Mouse (Mus musculus) urinary bladder, postnatal 25 days (tissue): Measurements from ENCODE around the gene Nol9.

ENCODE experiments used
- DNase-seq: peaks from one replicate; pipeline ENCODE4 v3.0.0; 2022; ENCODE audit warnings: low spot score

Gene Nol9

GRCm38 (mm10) chr4:152092751-152093293 is 53.7 kb downstream of the Nol9 start:
- DNase-seq, result no peak

GRCm38 (mm10) chr4:152094233-152094632 is 55.1 kb downstream of the Nol9 start:
- no peak for DNase-seq

- peak; percentile 80 for DNase-seq
Observed at GRCm38 (mm10) chr4:152095937-152096910, 57.1 kb downstream of the Nol9 start.

GRCm38 (mm10) chr4:152096927-152097326 is 57.8 kb downstream of the Nol9 start:
- no peak for DNase-seq

- no peak for DNase-seq
Observed at GRCm38 (mm10) chr4:152097911-152098799, 59.0 kb downstream of the Nol9 start.

- DNase-seq, result no peak
Observed at GRCm38 (mm10) chr4:152100541-152100940, 61.4 kb downstream of the Nol9 start.

- DNase-seq, result no peak
Observed at GRCm38 (mm10) chr4:152101081-152101653, 62.0 kb downstream of the Nol9 start.

- no peak for DNase-seq
Observed at GRCm38 (mm10) chr4:152101921-152102320, 62.8 kb downstream of the Nol9 start.

GRCm38 (mm10) chr4:152103025-152103424 is 63.9 kb downstream of the Nol9 start:
- peak; percentile 68 for DNase-seq

- no peak for DNase-seq
Observed at GRCm38 (mm10) chr4:152106746-152107145, 67.6 kb downstream of the Nol9 start.

GRCm38 (mm10) chr4:152107493-152107892 is 68.4 kb downstream of the Nol9 start:
- DNase-seq, result peak; percentile 66

- DNase-seq, result peak; percentile 78
Observed at GRCm38 (mm10) chr4:152107971-152108509, 68.9 kb downstream of the Nol9 start.

GRCm38 (mm10) chr4:152108673-152109072 is 69.6 kb downstream of the Nol9 start:
- DNase-seq, result no peak

- DNase-seq, result no peak
Observed at GRCm38 (mm10) chr4:152109509-152109908, 70.4 kb downstream of the Nol9 start.

- no peak for DNase-seq
Observed at GRCm38 (mm10) chr4:152110689-152111088, 71.6 kb downstream of the Nol9 start.
